Mouse (Mus musculus): ENCODE measurements around the gene Smlr1. TPM values are rescaled to one million over a fixed set of nuclear protein-coding genes. Genes with fewer than 3 reads are reported as not detected.

Smlr1 gene
- polyA plus RNA-seq, 1 experiment from 2014 or later = 33.6 TPM

Other genes with a start within 250 kb of the Smlr1 start
- 19.0 and 20.3 TPM in 2 replicates for gene Akap7, start 228.4 kb downstream of the Smlr1 start, polyA plus RNA-seq (2015; fragmentation: Nextera tagmentation; extraction: Ambion mirVana)
- gene Epb41l2, start 176.5 kb downstream of the Smlr1 start, polyA plus RNA-seq (2015; fragmentation: Nextera tagmentation; extraction: Ambion mirVana) = 10.9 and 11.9 TPM in 2 replicates

Measured in liver, embryonic 16.5 days (tissue).